Mouse (Mus musculus) embryonic facial prominence, embryonic 15.5 days (tissue): ENCODE measurements around the gene Pdk4. TPM values are rescaled to one million over a fixed set of nuclear protein-coding genes. Genes with fewer than 3 reads are reported as not detected.

Source experiments
- ATAC-seq: fragments of 200-750 bp; cut with Nextera tagmentation; 2 replicates; pipeline ENCODE4 v1.8.0; 2017; ENCODE audit warnings: low read depth, moderate TSS enrichment; ENCODE audit not compliant: insufficient number of reproducible peaks, low FRiP score, low TSS enrichment
- H3K27ac ChIP-seq: fragments of 300-500 bp; sonication (generic); replicated peaks from 2 replicates; pipeline ENCODE4 v1.5.1; 2015; ENCODE audit warnings: mild to moderate bottlenecking, inconsistent platforms
- H3K27me3 ChIP-seq: fragments of 300-500 bp; sonication (generic); 2 replicates; pipeline ENCODE4 v1.6.1; 2015; ENCODE audit warnings: inconsistent platforms
- H3K36me3 ChIP-seq: fragments of 300-500 bp; sonication (generic); 2 replicates; pipeline ENCODE4 v1.6.1; 2015; ENCODE audit warnings: mild to moderate bottlenecking, inconsistent platforms
- H3K4me1 ChIP-seq: fragments of 300-500 bp; sonication (generic); 2 replicates; pipeline ENCODE4 v1.6.1; 2015; ENCODE audit warnings: inconsistent platforms
- H3K4me2 ChIP-seq: fragments of 300-500 bp; sonication (generic); replicated peaks from 2 replicates; pipeline ENCODE4 v1.6.1; 2015; ENCODE audit warnings: mild to moderate bottlenecking, inconsistent platforms
- H3K4me3 ChIP-seq: fragments of 300-500 bp; sonication (generic); replicated peaks from 2 replicates; pipeline ENCODE4 v1.5.1; 2015; ENCODE audit warnings: mild to moderate bottlenecking, inconsistent platforms
- H3K9ac ChIP-seq: fragments of 300-500 bp; sonication (generic); 2 replicates; pipeline ENCODE4 v1.6.1; 2015; ENCODE audit warnings: inconsistent platforms
- H3K9me3 ChIP-seq: fragments of 300-500 bp; sonication (generic); replicated peaks from 2 replicates; pipeline ENCODE4 v1.6.1; 2016; ENCODE audit warnings: inconsistent platforms
- WGBS: fragments of 180-500 bp; shearing (Covaris S2); methylation state at CpG from one replicate; pipeline ENCODE4 v1.1.7; 2015; 5-methylcytosine and 5-hydroxymethylcytosine counted together
- polyA plus RNA-seq: library from polyadenylated mRNA; unstranded; fragments of >200 nt; fragmentation: Nextera tagmentation; extraction: Ambion mirVana; gene quantifications from 2 replicates; pipeline ENCODE4 v1.2.1, GENCODE M21; 2015

The Pdk4 gene
- polyA plus RNA-seq, 1 experiment from 2014 or later: 3.7 TPM

DNA sequence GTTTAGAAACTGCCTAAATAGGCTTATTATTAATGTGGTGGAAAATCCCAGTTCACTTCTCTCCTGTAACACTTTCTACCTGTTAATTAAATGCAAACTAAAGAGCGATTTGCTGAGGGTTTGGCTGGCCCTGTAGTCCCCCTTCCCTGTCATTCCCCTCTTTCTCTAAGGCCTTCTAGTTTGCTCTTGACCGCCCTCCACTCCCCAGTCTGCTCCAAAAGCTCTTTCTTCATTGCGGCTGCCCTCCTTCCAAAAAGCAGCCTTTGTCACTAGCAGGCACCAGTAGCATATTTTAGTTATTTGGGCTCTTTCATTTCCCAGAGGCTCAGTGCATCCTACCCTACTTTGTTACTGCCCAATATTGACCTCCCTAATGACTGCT lies 736 bp upstream of the Pdk4 start:
- H3K27ac ChIP-seq: peak overlapping the region; percentile 48; the same call in 1 of the 2 replicates
- H3K4me2 ChIP-seq: peak overlapping the region; percentile 90
- peaks cover 5% of the 10 kb centered on the region for H3K4me1 ChIP-seq
- no peak overlapping the region for H3K9ac ChIP-seq
- H3K4me3 ChIP-seq: peak overlapping the region; percentile 53
- no peaks in the 10 kb centered on the region for H3K9me3 ChIP-seq
- WGBS: 36% methylated on average over 3 of the region's 3 CpGs
- ATAC-seq: no peak
- no peaks in the 10 kb centered on the region for H3K27me3 ChIP-seq
- H3K36me3 ChIP-seq: no peaks in the 10 kb centered on the region

DNA sequence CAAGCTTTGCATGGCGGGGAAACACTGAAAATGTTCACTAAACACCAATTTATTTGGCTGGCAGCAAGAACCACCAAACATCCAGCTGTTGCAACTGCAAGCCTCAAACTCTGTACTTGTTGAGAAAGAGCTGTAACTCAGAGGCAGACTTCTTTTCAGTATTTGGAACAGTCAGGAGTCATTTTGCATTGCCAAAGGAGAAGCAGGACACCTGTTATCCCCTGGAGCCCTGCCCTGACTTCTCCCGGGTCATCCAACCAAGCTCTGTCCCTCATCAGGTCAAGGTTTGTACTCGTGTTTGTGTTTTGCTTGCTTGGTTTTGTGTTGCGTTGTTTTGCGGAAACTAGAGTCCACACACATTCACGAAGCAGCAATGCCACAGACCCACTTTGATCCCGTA lies 11.1 kb downstream of the Pdk4 start:
- Histone ChIP-seq H3K4me3 (no peak overlapping the region), H3K27ac (no peak overlapping the region), H3K36me3 (no peaks in the 10 kb centered on the region), H3K9me3 (no peaks in the 10 kb centered on the region), H3K27me3 (no peaks in the 10 kb centered on the region), H3K4me2 (no peak overlapping the region), H3K9ac (no peak overlapping the region), H3K4me1 (no peaks in the 10 kb centered on the region)
- WGBS: 77% methylated on average over 7 of the region's 7 CpGs
- no peak for ATAC-seq

DNA sequence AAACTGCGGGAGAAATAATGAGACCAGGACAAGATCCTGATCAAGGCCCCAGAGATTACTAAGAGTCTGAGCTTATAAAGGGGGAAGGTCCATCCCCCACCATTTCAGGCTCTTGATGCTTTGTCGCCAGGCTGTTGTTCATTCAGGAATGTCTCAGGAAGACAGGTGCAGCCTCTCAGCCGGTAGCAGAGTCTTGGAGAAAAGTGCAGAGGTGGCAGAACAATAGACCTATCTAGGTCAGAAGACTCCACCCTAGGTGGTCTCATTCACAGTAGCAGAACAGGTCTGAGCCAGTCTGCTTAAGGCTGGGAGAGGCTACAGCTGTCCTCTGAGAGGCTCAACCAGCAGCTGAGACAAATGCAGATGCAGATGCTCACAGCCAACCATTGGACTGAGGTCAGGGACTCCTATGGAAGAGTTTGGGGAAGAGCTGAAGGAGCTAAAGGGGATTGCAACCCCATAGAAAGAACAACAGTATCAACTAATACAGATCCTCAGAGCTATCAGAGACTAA lies 13.8 kb downstream of the Pdk4 start:
- WGBS: 52% methylated on average over 3 of the region's 3 CpGs

DNA sequence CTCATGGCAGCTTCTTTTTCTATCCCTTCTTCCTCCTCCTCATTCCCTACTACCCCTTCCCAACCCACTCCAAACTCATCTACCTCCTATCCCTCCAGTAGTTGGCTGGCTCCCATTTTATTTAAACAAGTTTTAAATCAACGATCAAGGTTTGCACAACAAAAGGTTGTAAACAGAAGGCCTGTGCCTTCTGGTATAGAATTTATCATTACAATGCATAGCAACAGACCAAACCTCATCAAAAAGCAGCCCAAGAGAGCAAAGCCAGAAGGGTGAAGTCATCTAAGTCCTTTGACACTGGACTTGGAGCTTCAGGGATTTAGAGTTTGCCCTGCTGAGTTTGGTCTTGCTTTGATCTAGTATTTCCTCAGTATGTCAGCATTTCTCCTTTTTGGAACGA lies 15.0 kb downstream of the Pdk4 start:
- Histone ChIP-seq H3K27ac (no peak overlapping the region), H3K9ac (no peak overlapping the region), H3K36me3 (no peaks in the 10 kb centered on the region), H3K27me3 (no peaks in the 10 kb centered on the region), H3K4me2 (no peak overlapping the region), H3K4me3 (no peak overlapping the region), H3K9me3 (no peaks in the 10 kb centered on the region), H3K4me1 (no peaks in the 10 kb centered on the region)
- 95% methylated on average over 2 of the region's 2 CpGs for WGBS
- no peak for ATAC-seq

More for the DNA sequence above, 13.8 kb downstream of the Pdk4 start:
- no peak overlapping the region for H3K4me3 ChIP-seq
- H3K4me2 ChIP-seq: no peak overlapping the region
- H3K27me3 ChIP-seq: no peaks in the 10 kb centered on the region
- no peak overlapping the region for H3K27ac ChIP-seq
- no peaks in the 10 kb centered on the region for H3K36me3 ChIP-seq
- H3K4me1 ChIP-seq: no peaks in the 10 kb centered on the region
- no peak for ATAC-seq
- H3K9ac ChIP-seq: no peak overlapping the region
- H3K9me3 ChIP-seq: no peaks in the 10 kb centered on the region

DNA sequence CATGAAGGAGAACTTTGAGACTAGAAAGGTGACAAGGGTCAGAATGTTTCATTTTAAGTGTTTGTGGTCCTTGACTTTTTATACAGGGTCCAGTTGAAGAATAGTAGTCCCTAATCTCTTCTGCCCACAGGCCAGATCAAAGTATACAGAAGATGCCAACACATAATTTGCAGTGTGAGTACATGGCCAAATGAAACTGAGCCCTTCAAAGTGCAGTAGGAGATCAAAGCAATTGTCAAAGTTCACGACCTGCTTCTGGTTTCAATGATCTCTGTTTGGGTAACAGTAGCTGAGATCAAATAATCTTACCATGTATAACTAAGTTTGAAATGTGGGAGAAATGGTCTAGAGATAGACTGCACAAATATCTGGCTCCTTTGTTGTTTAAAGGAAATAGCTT lies 22.1 kb downstream of the Pdk4 start:
- H3K36me3 ChIP-seq: no peaks in the 10 kb centered on the region
- no peak for ATAC-seq
- 43% methylated on average over 1 of the region's 1 CpGs for WGBS
- H3K9ac ChIP-seq: no peak overlapping the region
- no peak overlapping the region for H3K27ac ChIP-seq
- no peaks in the 10 kb centered on the region for H3K9me3 ChIP-seq
- H3K4me2 ChIP-seq: no peak overlapping the region
- H3K4me1 ChIP-seq: no peaks in the 10 kb centered on the region
- H3K27me3 ChIP-seq: no peaks in the 10 kb centered on the region
- no peak overlapping the region for H3K4me3 ChIP-seq

DNA sequence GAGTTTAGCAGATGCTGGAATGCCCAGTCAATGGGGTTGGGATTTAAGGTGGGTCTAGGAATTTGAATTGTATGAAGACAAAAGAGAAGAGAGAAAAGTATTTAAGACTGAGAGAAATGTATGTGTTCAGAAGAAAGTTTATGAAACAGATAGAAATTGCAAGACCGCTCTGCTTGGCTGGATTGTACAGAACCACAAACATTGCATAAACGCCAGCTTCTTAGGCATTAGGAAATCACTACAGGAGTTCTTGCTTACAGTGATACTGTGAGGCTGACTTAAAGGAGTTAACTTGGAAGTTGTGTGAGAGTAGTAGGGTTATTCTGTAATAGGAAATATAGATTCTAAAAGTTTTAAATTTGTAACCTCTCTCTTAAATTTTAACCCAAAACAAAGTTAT lies 23.4 kb downstream of the Pdk4 start:
- H3K9me3 ChIP-seq: no peaks in the 10 kb centered on the region
- H3K27ac ChIP-seq: no peak overlapping the region
- no peak overlapping the region for H3K9ac ChIP-seq
- WGBS: 81% methylated on average over 2 of the region's 2 CpGs
- H3K36me3 ChIP-seq: no peaks in the 10 kb centered on the region
- no peaks in the 10 kb centered on the region for H3K4me1 ChIP-seq
- H3K27me3 ChIP-seq: no peaks in the 10 kb centered on the region
- H3K4me3 ChIP-seq: no peak overlapping the region
- no peak for ATAC-seq
- H3K4me2 ChIP-seq: no peak overlapping the region

DNA sequence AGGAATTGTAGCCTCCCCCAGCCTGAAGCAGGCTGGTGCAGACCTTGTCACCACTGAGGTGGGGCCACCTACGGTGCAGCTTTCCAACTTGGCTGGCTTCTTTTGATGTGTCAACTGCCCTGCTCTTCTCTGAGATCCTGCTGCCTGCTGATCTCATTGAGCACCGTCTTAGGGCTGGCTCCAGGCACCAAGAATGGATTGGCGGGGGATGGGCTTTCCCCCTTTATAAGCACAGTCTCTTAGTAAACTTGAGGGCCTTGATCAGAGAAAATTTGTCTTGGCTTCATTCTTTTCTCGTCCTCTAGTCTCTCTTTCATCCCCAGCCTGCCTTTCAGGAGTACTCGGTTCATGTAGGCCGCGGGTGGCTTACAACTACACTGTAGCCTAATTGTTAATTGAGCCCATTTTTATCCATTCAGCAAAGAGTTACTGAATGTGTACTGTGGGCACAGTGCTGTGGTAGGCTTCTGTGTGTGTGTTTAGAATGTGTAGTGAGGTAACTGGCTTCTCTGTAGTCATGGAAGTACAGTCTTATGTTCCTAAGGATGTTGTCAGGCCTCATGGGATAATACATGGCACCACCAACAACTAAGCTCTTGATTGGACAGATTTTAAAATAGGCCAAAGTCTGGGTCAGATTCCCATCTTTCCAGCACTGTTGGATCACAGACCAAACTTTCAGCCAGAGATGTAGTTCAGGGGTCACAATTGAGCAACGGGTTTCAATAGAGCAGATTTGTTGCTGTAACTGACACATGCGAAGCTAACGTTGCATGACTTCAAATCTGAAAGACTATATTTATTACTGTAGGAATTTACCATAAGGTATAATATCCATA lies 25.4 kb downstream of the Pdk4 start:
- no peak overlapping the region for H3K9ac ChIP-seq
- H3K9me3 ChIP-seq: no peaks in the 10 kb centered on the region
- no peak overlapping the region for H3K4me3 ChIP-seq
- no peaks in the 10 kb centered on the region for H3K4me1 ChIP-seq
- 77% methylated on average over 10 of the region's 10 CpGs for WGBS
- no peaks in the 10 kb centered on the region for H3K36me3 ChIP-seq
- no peak overlapping the region for H3K4me2 ChIP-seq
- no peak for ATAC-seq
- H3K27ac ChIP-seq: no peak overlapping the region
- no peaks in the 10 kb centered on the region for H3K27me3 ChIP-seq

DNA sequence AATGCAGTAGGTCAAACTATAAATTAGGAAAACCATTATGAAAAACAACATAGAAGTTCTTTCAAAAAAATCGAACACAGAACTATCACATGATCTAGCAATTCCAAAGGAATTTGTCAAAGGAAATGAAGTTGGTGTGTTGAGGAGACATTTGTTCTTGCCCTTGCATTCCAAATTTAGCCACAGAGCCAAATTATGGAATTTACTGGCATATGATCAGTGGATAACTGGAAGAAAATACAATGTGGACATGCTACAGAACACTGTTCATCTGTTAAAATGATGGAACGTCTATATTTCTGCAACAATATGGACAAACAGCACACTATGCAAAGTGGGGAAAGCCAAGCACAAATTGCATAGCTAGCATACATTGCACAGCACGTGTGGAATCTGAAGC lies 40.3 kb downstream of the Pdk4 start:
- WGBS: 64% methylated on average over 3 of the region's 3 CpGs
- ATAC-seq: no peak

DNA sequence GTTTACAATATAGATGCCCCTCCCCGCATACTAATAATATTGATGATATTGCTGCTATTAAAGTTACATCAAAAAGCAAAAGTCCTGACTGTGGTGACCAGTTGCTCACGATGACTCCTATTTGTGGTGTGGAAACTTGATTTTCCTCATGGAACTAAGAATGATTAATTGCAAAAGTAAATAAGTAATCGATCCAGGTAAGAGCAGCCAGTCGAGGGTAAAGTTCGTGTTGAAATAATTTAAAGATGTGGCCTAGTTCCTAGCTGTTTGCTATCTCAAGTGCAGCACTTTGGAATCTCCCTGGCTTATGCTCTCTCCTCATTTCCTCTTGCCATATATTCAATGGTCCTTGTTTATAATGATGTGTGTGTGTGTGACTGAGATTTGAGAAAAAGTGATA lies 46.2 kb downstream of the Pdk4 start:
- H3K36me3 ChIP-seq: no peaks in the 10 kb centered on the region
- H3K9me3 ChIP-seq: no peaks in the 10 kb centered on the region
- 83% methylated on average over 5 of the region's 5 CpGs for WGBS
- H3K27me3 ChIP-seq: no peaks in the 10 kb centered on the region
- H3K4me2 ChIP-seq: no peak overlapping the region
- no peak overlapping the region for H3K4me3 ChIP-seq
- no peak overlapping the region for H3K27ac ChIP-seq
- no peak for ATAC-seq
- no peak overlapping the region for H3K9ac ChIP-seq
- no peaks in the 10 kb centered on the region for H3K4me1 ChIP-seq

More for the DNA sequence above, 40.3 kb downstream of the Pdk4 start:
- Histone ChIP-seq H3K4me1 (no peaks in the 10 kb centered on the region), H3K36me3 (no peaks in the 10 kb centered on the region), H3K4me2 (no peak overlapping the region), H3K27me3 (no peaks in the 10 kb centered on the region), H3K9ac (no peak overlapping the region), H3K27ac (no peak overlapping the region), H3K4me3 (no peak overlapping the region), H3K9me3 (no peaks in the 10 kb centered on the region)

DNA sequence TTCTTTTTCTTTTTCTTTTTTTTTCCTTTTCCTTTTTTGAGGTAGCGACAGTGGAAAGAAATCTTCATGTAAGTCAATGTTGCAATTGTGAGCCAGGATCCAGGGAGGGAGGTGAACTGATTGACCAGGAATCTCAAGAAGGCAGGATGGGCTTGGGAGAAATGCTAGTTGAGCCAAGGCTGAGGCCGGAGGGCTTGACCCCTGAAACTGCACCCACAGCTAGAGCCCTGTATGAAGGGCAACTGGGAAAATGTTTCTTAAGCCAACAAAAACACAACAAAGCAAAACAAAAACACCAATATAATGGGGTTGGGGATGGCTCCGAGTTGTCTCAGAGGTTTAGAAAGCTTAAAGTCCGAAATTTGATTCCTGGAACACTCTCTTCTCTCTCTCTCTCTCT lies 47.7 kb downstream of the Pdk4 start:
- Histone ChIP-seq H3K27ac (no peak overlapping the region), H3K4me3 (no peak overlapping the region), H3K36me3 (no peaks in the 10 kb centered on the region), H3K27me3 (no peaks in the 10 kb centered on the region), H3K4me1 (peaks cover 3% of the 10 kb centered on the region), H3K9ac (no peak overlapping the region), H3K4me2 (no peak overlapping the region), H3K9me3 (no peaks in the 10 kb centered on the region)
- 42% methylated on average over 4 of the region's 4 CpGs for WGBS
- no peak for ATAC-seq

DNA sequence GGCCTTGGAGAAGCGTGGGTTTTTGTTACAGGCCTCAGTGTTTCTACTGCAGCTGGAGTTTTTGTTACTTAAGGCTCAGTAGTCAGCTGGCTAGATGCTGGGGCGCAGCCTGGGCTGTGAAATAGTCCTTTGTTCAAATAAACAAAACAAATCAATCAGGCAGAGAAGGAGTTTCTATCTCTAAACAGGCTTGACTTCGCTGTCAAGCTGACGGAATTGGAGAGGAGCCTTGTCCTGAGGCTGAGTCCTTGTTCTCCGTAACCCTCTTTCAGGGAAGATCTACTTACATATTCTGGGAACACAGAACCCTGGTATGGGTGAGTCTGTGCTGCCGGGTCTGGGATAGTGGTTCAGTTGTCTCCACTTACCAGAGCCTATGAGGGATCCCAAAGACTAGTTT lies 48.6 kb downstream of the Pdk4 start:
- ATAC-seq: no peak
- 51% methylated on average over 6 of the region's 6 CpGs for WGBS

DNA sequence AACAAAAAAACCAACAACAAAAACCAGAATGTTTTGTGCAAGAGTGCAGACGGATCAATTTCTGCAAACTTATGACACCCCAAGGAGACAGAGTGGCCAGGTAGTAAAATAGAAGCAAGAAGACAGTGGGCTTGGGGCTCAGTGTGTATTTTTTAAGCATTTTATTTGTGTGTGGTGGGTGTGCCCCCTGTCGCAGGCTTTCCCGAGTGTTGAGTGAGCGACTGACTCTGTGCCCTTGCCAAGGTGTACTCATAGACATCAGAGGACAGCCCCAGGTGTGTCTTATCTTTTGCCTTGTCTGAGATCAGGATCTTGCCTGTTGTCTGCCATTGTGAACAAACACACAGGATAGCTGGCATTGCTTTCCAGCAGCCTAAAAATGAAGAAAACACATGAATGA lies 49.1 kb downstream of the Pdk4 start:
- H3K4me3 ChIP-seq: no peak overlapping the region
- H3K36me3 ChIP-seq: no peaks in the 10 kb centered on the region
- no peak for ATAC-seq
- no peak overlapping the region for H3K27ac ChIP-seq
- peaks cover 14% of the 10 kb centered on the region for H3K4me1 ChIP-seq
- no peaks in the 10 kb centered on the region for H3K27me3 ChIP-seq
- H3K9me3 ChIP-seq: no peaks in the 10 kb centered on the region
- H3K4me2 ChIP-seq: no peak overlapping the region
- no peak overlapping the region for H3K9ac ChIP-seq
- WGBS: 86% methylated on average over 4 of the region's 4 CpGs

More for the DNA sequence above, 48.6 kb downstream of the Pdk4 start:
- Histone ChIP-seq H3K4me3 (no peak overlapping the region), H3K27ac (no peak overlapping the region), H3K4me2 (no peak overlapping the region), H3K4me1 (peaks cover 11% of the 10 kb centered on the region), H3K27me3 (no peaks in the 10 kb centered on the region), H3K9me3 (no peaks in the 10 kb centered on the region), H3K36me3 (no peaks in the 10 kb centered on the region), H3K9ac (no peak overlapping the region)
